Mouse (Mus musculus): ENCODE data around the gene Fosb.

Gene Fosb

DNA sequence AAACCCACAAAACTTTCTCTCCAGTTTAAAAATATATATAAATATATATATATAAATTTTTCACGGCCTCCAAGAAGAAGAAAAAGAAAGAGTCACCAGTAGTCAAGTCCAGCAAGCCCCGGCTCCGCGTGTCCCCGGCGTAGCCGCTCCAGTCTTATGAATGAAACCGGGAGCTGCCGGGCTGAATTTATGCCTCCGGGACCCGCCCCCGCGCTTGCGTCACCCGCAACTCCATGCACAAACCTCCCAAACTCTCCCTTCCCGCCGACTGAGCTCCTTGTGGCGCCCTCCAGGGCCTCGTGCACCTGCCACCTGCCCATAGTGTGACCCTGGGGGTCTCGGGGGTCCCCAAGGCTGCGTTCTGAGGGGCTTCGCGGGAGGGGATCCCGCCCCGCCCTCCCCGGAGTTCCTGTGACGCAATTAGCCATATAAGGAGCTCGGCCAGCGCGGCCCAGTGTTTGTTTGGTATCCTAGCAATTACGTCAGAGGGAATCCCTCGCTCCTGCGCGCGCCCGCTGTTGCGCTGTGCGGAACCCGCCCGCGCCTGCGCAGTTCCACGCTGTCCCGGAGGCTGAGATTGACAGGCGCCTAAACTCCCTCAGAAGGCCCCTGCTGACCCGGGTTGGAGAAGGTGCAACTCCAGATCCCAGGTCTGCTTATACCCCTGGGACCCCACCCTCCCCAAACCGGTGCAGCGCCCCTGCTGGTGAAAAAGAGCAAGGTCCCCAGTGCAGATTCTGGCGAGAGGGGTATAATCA lies at the start of gene Fosb:
Fosb (minus strand) TSS at position 168 of the 758 bp plus-strand sequence.
- peak; percentile 94 to 97 for DNase-seq

DNA sequence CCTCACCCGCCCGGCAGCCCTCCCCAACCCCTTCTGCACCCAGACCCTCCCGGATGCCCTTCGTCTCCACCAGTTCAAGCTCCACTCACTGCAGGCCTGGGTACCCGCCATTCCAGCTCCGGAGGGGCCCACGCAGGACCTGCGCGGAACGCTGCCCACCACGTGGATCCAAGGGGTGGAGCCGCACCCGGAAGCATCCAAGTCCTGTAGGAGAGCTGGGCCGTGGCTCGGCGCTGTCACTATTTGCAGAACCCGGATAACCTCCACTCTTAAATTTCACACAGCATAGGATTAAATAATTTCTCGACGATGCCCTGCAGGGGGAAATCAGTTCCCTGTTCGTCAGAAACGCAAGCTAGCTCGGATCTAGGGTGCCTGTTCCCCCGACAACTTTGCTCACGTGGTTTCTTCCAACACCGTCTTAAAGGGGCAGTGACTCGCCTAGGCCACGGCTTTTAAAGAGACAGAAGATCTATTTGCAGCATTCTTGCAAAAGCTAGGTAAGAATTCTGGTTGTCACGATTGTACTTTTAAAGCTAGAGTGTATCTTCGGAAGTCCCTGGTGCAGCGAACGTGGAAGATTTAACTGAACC lies 49.5 kb upstream of the Fosb start, which contains the start of the genes Cd3eap and Ppp1r13l:
Cd3eap (minus strand) TSS at position 185 of the 593 bp plus-strand sequence.
Ppp1r13l (plus strand) TSS at position 451 of the 593 bp plus-strand sequence.
- DNase-seq = peak; percentile 85 to 88

DNA sequence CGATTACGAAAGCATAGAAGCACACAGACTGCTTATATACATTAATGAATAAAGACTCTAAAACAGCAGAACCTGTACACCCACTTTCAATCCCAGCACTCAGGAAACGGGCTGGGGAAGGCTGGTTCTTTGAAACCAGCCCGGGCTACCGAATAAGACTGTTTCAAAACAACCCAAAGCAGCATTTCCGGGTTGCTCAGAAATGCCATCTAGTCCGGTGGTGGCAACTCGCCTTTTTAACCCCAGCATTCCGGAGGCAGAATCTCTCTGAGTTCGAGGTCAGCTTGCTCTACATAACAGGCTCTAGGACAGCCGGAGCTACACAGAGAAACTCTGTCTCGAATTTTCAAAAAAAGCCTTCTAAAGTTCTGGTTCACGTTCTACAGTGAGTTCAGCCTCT lies 48.8 kb upstream of the Fosb start:
- DNase-seq = no peak

DNA sequence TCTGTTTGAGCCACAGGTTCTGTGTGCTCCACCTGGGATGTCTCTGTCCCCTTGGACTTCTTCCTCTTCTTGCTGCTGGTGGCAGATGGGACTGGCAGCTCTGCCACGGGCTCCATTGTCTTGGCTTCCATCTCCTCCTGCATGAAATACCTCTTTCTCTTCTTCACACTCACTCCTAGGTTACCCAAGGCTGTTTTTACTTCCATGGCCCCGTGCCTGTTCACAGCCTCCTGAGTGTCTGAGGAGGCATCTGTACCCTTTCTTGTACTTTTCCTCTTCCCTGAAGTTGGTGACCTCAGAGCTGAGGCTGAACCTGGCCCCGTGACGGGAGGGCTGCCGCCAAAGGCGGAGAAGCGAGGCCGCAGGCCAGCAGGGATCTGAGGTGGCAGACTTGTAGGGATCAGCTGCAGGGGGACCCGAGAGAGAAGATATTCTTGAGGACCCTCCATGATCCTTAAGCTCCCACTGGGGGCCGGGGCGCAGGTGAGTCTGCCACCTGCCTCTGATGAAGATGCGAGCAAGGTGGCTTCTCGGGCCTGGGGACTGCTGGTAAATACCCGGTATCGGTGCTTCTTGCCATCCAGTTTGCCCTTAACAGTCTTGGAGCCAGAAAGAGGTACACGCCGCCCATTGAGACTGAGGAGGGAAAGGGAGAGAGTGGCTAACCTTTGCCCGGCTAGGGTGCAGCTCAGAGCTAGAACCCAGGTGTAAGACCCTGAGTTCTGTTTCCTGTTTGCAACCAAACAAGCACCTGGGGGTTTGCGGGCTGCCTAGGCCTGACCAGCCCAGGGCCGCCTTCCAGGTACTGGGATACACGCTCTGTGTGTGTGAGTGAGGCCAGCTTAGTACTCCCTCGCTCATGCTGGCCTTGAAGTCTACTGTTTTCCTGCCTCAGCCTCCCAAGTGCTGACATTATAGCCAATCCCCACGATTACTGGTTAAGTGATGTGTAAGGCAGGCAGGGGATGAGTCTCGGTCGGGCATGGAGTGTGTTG lies 47.8 kb upstream of the Fosb start:
- no peak for DNase-seq

DNA sequence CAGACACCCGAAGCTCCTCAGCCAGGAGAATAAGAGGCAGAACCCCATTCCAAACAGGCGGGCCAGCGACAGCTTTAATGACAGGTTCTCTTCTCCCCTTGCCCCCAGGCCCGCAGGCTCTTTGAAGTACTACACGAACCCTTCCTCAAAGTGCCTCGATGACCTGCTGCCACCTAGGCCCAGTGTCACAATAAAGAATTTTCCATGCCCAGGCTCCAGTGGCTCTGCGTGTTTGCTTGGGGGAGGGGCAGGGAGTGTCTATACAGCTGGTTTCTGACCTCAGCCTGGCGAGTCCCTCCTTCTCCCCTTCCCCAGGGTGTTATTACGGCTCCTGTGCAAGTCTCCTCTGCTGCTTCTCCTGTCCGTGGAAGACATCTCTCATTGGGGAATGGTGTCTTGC lies 46.5 kb upstream of the Fosb start:
- DNase-seq = no peak

DNA sequence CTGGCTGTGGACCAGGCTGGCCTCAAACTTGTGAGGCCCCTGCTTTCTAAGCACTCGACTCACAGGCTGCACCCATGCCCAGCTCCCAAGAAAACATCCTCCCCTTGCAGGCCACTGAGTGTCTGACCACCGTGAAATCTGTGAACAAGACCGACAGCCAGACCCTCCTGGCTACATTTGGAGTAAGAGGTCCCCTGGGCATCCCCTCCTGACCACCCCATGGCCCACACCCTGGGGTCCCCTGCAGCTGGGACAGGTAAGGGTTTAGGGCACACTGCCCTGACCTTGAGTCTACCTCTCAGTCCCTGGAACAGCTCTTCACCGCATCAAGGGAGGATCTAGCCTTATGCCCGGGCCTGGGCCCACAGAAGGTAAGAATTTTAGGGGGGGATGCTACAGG lies 45.1 kb upstream of the Fosb start:
- no peak for DNase-seq

DNA sequence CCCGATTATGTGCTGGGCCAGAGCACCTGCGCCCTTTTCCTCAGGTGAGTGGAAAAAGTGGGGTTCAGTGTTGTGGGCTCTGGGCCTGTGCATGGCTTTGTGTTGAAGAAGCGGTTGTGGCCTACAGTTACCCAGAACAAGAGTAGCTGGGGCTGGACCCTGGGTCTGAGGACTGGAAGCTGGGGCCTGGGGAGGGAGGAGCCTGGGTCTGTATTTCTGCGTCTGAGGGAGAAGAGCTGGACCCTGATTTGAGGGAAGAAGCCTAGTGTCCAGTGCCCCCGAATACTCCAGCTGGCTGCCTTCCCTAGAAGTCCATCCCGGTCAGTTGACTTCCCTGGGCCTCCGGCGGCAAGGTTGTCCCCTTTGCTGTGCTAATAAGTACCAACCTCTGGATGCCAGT lies 40.4 kb upstream of the Fosb start:
- no peak for DNase-seq

DNA sequence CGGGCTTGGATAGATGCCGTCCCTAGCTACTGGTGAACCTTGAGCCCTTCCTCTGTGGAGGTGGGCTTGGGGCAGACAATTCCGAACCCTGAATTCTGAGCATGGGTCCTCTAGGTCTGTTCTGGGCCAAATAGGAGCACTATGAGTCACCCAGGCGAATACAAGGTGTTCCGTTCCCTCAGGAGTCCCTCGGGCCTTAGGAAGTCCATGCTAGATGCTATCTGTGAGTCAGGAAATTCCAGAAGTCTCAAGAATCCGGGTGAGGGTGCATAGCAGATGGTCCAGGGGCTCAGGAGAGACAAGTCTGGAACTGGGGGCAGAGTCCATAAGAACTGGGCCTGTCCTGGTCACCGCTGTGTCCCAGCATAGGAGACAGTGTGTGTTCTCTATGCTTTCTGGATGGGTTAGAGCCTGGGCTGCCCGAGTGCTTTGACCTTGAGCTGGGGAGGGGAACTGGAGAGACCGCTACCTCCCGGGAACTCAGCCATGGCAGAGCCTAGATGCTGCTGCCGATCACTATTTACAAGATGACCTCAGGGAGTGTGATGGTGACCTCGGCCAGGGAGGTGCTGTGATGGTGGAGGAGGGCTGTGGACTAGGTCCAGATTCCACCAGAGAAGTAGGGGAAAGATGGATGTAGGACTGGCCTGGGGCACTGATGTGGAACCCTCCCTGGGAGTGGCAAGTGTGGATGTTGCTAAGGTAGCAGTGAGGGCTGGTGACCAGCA lies 39.5 kb upstream of the Fosb start:
- DNase-seq = no peak

DNA sequence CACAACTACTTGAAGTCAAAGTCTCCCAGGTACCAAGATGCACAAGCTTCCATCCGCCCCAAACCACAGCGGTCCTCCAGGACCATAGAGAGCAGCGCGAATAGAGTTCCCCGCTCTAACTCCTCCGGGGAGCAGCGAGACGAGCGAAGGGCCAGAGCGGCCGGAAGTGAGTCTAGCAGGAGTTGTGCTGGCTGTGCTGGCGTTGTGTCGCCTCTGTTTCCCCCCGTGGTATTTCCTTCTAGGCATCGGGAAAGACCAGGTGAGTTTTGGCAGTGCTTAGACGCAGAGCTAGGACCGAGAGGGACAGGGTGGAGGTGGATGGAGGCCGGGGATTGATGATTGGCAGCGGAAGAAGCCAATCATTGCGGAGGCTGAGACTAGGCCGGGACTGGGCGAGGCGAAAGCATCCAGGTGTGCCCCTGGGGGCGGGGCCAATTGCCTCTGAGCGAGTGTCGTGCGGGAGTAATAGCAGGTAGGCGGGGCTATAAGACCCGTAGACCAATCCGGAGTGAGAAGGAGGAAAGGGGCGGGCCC lies 35.2 kb upstream of the Fosb start:
- DNase-seq = peak; percentile 97 to 98

DNA sequence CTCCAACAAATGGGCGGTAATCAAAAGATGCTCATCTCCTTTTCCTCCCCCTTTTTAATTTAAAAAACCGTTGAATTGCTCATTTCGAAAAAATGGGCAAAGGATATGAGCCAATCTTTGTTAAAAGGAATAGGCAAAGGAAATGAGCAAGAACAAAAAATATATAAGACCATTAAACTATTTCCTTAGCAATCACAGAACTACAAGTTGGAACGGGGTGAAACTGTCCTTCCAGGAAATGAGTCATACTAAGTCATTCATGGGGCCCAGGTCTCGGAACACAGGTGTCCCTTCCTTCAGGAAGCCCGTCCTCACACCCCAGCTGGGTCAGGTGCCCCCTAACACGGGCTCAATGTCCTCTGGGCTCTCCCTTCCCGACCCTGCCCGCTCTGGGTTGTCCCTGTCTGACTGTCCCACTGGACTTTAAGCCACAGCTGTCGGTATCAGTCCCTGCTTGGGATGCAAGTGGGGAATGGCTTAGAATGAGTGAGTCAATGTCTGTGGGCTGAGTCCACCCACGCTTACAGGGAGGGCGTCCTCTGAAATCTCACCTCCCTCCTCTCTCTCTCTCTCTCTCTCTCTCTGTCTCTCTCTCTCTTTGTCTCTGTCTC lies 34.5 kb upstream of the Fosb start, which contains the start of gene Ercc1:
Ercc1 (plus strand) TSS at position 542 of the 611 bp plus-strand sequence.
- no peak for DNase-seq

DNA sequence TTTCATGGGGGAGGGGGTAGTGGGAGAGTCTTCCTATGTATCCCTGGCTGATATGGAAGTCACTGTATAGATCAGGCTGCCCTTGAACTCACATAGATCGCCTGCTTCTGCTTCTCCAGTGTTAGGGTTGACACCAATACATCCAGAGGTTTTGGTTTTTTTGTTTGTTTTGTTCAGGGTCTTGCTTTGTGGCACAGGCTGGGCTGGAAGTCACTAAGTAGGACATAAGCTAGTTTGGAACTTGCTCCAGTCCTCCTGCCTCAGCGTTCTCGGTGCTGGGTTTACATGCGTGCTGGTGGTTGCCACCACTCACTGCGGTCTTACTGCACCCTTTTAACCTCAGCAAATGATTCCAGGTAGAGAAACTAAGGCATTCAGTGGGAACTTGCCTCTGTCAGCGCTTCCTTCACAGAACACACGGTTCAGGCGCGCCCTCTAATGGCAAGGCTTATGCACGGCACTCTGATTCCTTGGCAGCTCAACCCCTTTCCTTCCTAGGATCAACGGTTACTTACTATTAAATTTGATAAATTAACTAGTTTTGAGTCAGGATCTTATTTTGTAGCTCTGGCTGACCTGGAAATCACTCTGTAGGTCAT lies 33.5 kb upstream of the Fosb start:
- peak; percentile 69 to 81 for DNase-seq

DNA sequence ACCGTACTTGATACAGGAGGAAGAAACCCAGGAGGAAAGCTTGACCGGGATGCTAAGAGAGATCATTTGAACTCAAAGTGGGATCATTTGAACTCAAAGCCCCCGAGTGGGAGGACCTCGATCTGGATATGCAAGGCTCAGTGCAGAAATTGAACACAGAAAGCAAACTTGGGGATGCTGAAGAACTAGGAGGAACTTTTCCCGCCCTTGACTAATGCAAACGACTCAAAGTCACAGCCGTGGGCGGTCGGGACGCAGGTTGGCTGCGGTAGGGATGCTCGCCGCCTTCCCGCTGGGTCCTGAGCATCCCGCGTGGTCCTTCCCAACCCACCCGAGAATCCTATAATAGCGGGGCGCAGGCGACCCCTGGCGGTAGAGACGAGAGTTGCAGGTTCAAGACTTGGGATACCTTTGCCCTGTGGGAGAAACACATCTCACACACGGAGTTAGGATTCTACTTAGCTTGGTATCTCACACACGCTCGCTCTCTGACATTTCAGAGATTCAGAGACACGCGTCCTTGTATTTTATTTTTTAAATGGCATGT lies 32.7 kb upstream of the Fosb start:
- peak; percentile 81 to 86 for DNase-seq

DNA sequence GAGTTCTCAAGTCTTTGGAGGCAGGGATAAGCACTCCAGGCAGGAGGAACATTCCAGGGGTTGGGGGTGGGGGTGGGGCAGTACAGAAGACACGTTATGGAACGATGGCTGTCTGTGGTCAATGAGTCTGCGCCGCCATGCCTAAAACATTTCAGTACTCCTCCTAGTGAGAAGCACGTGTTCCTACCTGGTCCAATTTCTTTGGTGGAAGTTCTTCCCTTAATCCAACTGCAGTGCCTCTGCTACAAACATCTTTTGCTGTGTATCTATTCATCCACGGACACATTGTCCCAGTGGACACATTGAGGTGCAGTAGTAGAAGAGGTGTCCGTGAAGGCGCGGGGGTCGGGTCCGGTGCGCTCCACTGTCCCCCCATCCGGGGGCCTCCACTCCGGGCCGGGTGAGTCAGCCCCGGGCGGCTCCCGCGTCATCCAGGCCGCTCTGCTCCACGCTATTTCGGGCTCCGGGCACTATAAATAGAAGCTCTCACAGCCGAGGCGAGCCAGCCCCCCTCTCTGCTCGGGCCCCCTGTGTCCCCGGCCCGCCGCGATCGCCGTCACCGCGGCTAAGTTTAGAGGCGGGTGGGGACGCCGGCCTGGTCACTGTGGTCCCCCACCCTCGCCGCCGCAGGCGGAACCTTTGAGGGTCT lies 32.0 kb upstream of the Fosb start:
- no peak for DNase-seq

DNA sequence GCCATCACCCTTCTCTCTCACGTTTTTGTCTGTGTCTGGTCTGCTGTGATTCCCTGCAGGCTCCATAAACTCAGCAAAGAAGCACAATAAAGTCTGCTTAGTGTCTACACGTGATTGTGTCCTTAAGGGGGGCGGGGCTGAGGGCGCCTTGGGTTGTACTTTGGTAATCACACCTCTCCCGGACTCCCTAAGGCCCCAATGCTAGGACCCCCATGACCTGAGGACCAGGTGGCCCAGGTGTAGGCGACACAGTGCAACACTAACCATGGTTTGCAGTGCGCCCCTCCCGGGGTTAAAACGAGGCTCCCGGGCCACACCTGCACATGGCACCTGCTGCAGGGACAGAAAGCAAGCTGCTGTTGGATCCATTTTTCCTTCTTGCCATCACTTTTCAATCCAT lies 31.4 kb upstream of the Fosb start:
- DNase-seq = no peak

DNA sequence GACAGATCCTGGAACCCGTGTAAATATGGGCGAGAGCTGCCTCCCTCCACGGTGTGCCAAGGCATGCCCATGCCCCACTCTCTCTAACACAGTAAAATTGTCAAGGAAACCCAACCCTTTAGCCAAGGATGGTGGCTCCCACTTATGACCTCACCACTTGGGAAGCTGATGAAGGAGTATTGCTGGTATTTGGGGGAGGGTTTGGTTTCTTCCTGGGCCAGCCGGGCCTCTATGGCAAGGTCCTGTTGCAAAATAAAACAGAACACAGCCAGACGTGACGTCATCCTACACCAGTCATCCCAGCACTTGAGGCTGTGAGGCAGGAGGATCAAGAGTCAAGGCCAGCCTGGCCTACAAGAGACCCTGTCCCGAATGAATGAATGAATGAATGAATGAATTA lies 28.7 kb upstream of the Fosb start:
- DNase-seq = no peak

DNA sequence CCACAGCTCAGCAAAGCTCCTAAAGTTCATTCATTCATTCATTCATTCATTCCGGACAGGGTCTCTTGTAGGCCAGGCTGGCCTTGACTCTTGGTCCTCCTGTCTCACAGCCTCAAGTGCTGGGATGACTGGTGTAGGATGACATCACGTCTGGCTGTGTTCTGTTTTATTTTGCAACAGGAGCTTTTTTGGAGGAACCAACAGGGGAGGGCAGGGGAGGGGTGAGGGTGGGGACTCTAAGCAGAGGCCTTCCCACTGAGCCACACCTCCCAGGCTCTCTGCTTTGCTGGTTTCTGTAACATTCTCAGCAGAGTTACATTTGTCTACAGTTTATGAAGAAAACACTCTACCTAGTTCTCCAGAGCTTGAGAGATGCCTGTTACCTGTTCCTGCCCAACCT lies 28.2 kb upstream of the Fosb start:
- DNase-seq = no peak

DNA sequence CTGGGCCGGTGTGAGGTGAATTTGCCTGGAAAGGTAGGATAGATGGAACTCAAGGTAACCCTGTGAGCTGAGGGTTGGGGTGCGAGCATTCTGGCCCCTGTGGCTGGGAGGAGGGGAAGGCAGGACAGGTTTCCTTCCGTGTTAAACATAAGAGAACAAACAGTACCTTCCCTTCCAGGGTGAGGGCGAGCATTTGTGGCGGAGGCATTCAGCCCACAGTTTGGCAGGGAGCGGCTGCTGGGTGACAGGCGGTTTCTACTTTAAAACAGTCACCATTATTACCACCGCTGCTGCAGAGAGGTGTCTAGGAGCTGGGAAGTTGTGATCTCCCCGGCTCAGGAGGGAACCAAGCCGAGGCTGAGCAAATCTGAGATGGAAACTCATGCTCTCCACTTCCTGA lies 27.3 kb upstream of the Fosb start:
- DNase-seq = no peak

DNA sequence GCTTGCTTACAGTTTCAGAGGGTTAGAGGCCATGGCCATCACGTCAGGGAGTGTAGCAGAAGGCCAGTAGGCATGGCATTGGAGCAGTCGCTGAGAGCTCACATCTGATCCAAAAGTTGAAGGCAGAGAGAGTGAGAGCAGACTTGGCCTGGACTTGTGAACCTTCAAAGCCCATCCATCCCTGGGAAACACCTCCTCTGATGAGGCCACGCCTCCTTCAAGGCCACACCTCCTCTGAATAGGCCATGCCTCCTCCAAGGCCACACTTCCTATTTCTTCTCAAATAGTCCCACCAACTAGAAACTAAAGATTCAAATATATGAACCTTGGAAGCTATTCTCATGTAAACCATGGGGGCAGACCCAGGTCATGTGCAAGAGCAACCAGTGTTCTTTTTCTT lies 25.7 kb upstream of the Fosb start:
- DNase-seq = no peak

DNA sequence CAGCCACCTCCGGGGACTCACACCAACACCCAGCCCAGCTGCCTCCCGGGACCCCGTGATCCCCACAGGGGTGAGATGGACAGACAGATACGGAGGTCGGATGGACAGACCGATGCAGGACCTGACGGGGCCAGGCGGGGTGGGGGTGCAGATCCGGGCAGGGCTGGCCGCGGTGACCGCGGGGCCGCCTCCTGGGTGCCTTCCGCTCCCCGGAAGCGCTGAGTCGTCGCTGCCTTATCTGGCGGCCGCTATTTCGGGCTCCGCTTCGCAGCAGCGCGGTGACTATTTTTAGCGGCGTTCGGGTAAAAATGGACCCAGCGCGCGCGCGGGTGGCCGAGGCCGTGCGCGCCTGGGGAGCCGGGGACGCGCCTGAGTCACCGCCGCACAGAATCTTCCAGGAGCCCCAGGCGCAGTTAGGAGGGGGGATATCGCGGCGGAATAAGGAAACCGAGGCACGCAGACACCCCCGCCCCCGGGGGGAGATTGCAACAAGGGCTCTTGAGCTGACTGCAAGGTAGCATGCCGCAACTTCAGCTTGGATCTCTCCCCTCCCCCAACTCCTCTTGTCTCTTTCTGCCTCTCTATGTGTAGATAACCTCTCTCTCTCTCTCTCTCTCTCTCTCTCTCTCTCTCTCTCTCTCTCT lies 23.0 kb upstream of the Fosb start:
- peak; percentile 73 to 81 for DNase-seq

DNA sequence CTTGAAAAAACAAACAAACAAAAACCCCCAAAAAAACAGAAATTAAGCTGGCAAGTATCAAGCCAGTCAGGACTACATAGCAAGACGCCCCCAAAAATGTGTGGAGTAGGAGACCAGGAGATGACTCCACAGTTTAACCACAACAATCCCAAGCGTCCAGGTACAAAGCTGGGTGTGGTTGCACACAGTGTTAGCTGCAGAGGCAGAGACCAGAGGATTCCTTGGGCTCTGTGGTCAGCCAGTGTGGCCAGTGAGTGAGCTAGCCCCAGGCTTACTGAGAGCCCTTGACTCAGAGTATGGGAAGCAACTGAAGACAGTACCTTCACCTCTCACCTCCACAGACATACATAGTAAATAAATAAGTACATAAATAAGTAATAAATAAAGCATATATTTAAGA lies 22.1 kb upstream of the Fosb start:
- DNase-seq = no peak

Measured in lung, adult 18-20 months (tissue).